Mouse (Mus musculus): ENCODE measurements around the gene Lrrc4b. TPM values are rescaled to one million over a fixed set of nuclear protein-coding genes. Genes with fewer than 3 reads are reported as not detected.

Gene Lrrc4b
- polyA plus RNA-seq, 1 experiment from 2014 or later = 0.36 TPM

- no peaks in the 10 kb centered on the region for H3K9me3 ChIP-seq (ENCODE audit: control insufficient read depth, low read length)
- H3K4me1 ChIP-seq (replicated peaks; ENCODE audit: control insufficient read depth, insufficient read depth, low read length) = no peaks in the 10 kb centered on the region
- no peaks in the 10 kb centered on the region for H3K36me3 ChIP-seq (ENCODE audit: control insufficient read depth, insufficient read depth, low read length)
- no peak overlapping the region for H3K4me3 ChIP-seq (ENCODE audit: low read length)
- 59% methylated on average over 6 of the region's 6 CpGs for WGBS
- no peak overlapping the region for H3K9ac ChIP-seq (ENCODE audit: low read length)
- no peak overlapping the region for H3K4me2 ChIP-seq (ENCODE audit: low read depth, low read length)
- H3K27me3 ChIP-seq (ENCODE audit: control insufficient read depth, insufficient read depth, low read depth, low read length) = no peaks in the 10 kb centered on the region
- ATAC-seq (ENCODE audit: low read depth) = no peak
- H3K27ac ChIP-seq (ENCODE audit: low read length) = no peak overlapping the region
These were observed 27.1 kb upstream of the Lrrc4b start for GRCm38 (mm10) chr7:44401673-44402072.

GRCm38 (mm10) chr7:44405346-44406014 is 23.3 kb upstream of the Lrrc4b start:
- peak overlapping the region; percentile 51; the same call in 1 of the 2 replicates for H3K9ac ChIP-seq (ENCODE audit: low read length)
- H3K4me1 ChIP-seq (replicated peaks; ENCODE audit: control insufficient read depth, insufficient read depth, low read length) = no peaks in the 10 kb centered on the region
- peak overlapping the region; percentile 40 for H3K4me3 ChIP-seq (ENCODE audit: low read length)
- no peaks in the 10 kb centered on the region for H3K36me3 ChIP-seq (ENCODE audit: control insufficient read depth, insufficient read depth, low read length)
- H3K9me3 ChIP-seq (ENCODE audit: control insufficient read depth, low read length) = no peaks in the 10 kb centered on the region
- peak overlapping the region; percentile 65 for H3K4me2 ChIP-seq (ENCODE audit: low read depth, low read length)
- H3K27ac ChIP-seq (ENCODE audit: low read length) = no peak overlapping the region
- H3K27me3 ChIP-seq (ENCODE audit: control insufficient read depth, insufficient read depth, low read depth, low read length) = no peaks in the 10 kb centered on the region
- 2% methylated on average over 27 of the region's 27 CpGs for WGBS
- peak; percentile 96 for ATAC-seq (ENCODE audit: low read depth)

- under 1% methylated on average over 5 of the region's 5 CpGs for WGBS
- Histone ChIP-seq H3K36me3 (ENCODE audit: control insufficient read depth, insufficient read depth, low read length) (no peaks in the 10 kb centered on the region), H3K27me3 (ENCODE audit: control insufficient read depth, insufficient read depth, low read depth, low read length) (no peaks in the 10 kb centered on the region), H3K4me1 (replicated peaks; ENCODE audit: control insufficient read depth, insufficient read depth, low read length) (no peaks in the 10 kb centered on the region), H3K4me2 (ENCODE audit: low read depth, low read length) (no peak overlapping the region; the same call in 1 of the 2 replicates), H3K4me3 (ENCODE audit: low read length) (no peak overlapping the region; the same call in 1 of the 2 replicates), H3K27ac (ENCODE audit: low read length) (no peak overlapping the region), H3K9ac (ENCODE audit: low read length) (no peak overlapping the region), H3K9me3 (ENCODE audit: control insufficient read depth, low read length) (no peaks in the 10 kb centered on the region)
- ATAC-seq (ENCODE audit: low read depth) = no peak
These were observed 22.8 kb upstream of the Lrrc4b start for GRCm38 (mm10) chr7:44406015-44406355.

GRCm38 (mm10) chr7:44411144-44411543 is 17.7 kb upstream of the Lrrc4b start:
- H3K4me1 ChIP-seq (replicated peaks; ENCODE audit: control insufficient read depth, insufficient read depth, low read length) = peaks cover 3% of the 10 kb centered on the region; the same call in 1 of the 2 replicates
- 76% methylated on average over 4 of the region's 4 CpGs for WGBS
- H3K36me3 ChIP-seq (ENCODE audit: control insufficient read depth, insufficient read depth, low read length) = no peaks in the 10 kb centered on the region
- no peak overlapping the region for H3K9ac ChIP-seq (ENCODE audit: low read length)
- H3K4me2 ChIP-seq (ENCODE audit: low read depth, low read length) = no peak overlapping the region
- no peak overlapping the region for H3K27ac ChIP-seq (ENCODE audit: low read length)
- no peak for ATAC-seq (ENCODE audit: low read depth)
- no peak overlapping the region for H3K4me3 ChIP-seq (ENCODE audit: low read length)
- no peaks in the 10 kb centered on the region for H3K27me3 ChIP-seq (ENCODE audit: control insufficient read depth, insufficient read depth, low read depth, low read length)
- no peaks in the 10 kb centered on the region for H3K9me3 ChIP-seq (ENCODE audit: control insufficient read depth, low read length)

GRCm38 (mm10) chr7:44413307-44413706 is 15.5 kb upstream of the Lrrc4b start:
- H3K36me3 ChIP-seq (ENCODE audit: control insufficient read depth, insufficient read depth, low read length) = no peaks in the 10 kb centered on the region
- peaks cover 3% of the 10 kb centered on the region; the same call in 1 of the 2 replicates for H3K4me1 ChIP-seq (replicated peaks; ENCODE audit: control insufficient read depth, insufficient read depth, low read length)
- H3K9ac ChIP-seq (ENCODE audit: low read length) = no peak overlapping the region
- H3K4me3 ChIP-seq (ENCODE audit: low read length) = no peak overlapping the region
- 58% methylated on average over 6 of the region's 6 CpGs for WGBS
- H3K4me2 ChIP-seq (ENCODE audit: low read depth, low read length) = no peak overlapping the region
- peak; percentile 86 for ATAC-seq (ENCODE audit: low read depth)
- no peak overlapping the region for H3K27ac ChIP-seq (ENCODE audit: low read length)
- H3K27me3 ChIP-seq (ENCODE audit: control insufficient read depth, insufficient read depth, low read depth, low read length) = no peaks in the 10 kb centered on the region
- H3K9me3 ChIP-seq (ENCODE audit: control insufficient read depth, low read length) = no peaks in the 10 kb centered on the region

- Histone ChIP-seq H3K4me1 (replicated peaks; ENCODE audit: control insufficient read depth, insufficient read depth, low read length) (peaks cover 8% of the 10 kb centered on the region), H3K27me3 (ENCODE audit: control insufficient read depth, insufficient read depth, low read depth, low read length) (peaks cover 48% of the 10 kb centered on the region), H3K36me3 (ENCODE audit: control insufficient read depth, insufficient read depth, low read length) (no peaks in the 10 kb centered on the region), H3K4me3 (ENCODE audit: low read length) (no peak overlapping the region), H3K9ac (ENCODE audit: low read length) (no peak overlapping the region), H3K27ac (ENCODE audit: low read length) (no peak overlapping the region), H3K9me3 (ENCODE audit: control insufficient read depth, low read length) (no peaks in the 10 kb centered on the region), H3K4me2 (ENCODE audit: low read depth, low read length) (no peak overlapping the region)
- 11% methylated on average over 8 of the region's 8 CpGs for WGBS
- ATAC-seq (ENCODE audit: low read depth) = no peak
These were observed 1.2 kb upstream of the Lrrc4b start for GRCm38 (mm10) chr7:44427666-44428065.

- peak overlapping the region; percentile 52 for H3K4me3 ChIP-seq (ENCODE audit: low read length)
- peak overlapping the region; percentile 73 for H3K4me2 ChIP-seq (ENCODE audit: low read depth, low read length)
- H3K27ac ChIP-seq (ENCODE audit: low read length) = no peak overlapping the region
- H3K9me3 ChIP-seq (ENCODE audit: control insufficient read depth, low read length) = no peaks in the 10 kb centered on the region
- peak; percentile 15; the same call in 1 of the 2 replicates for ATAC-seq (ENCODE audit: low read depth)
- H3K9ac ChIP-seq (ENCODE audit: low read length) = peak overlapping the region; percentile 45; the same call in 1 of the 2 replicates
- peaks cover 8% of the 10 kb centered on the region for H3K4me1 ChIP-seq (replicated peaks; ENCODE audit: control insufficient read depth, insufficient read depth, low read length)
- 2% methylated on average over 16 of the region's 38 CpGs for WGBS
- H3K36me3 ChIP-seq (ENCODE audit: control insufficient read depth, insufficient read depth, low read length) = no peaks in the 10 kb centered on the region
- H3K27me3 ChIP-seq (ENCODE audit: control insufficient read depth, insufficient read depth, low read depth, low read length) = peaks cover 48% of the 10 kb centered on the region
These were observed 457 bp upstream of the Lrrc4b start for GRCm38 (mm10) chr7:44428171-44428950.

GRCm38 (mm10) chr7:44429534-44430488 is 993 bp downstream of the Lrrc4b start:
- no peak overlapping the region for H3K27ac ChIP-seq (ENCODE audit: low read length)
- peak overlapping the region; percentile 73 for H3K4me2 ChIP-seq (ENCODE audit: low read depth, low read length)
- ATAC-seq (ENCODE audit: low read depth) = no peak
- H3K4me1 ChIP-seq (replicated peaks; ENCODE audit: control insufficient read depth, insufficient read depth, low read length) = peaks cover 8% of the 10 kb centered on the region
- 3% methylated on average over 31 of the region's 32 CpGs for WGBS
- H3K4me3 ChIP-seq (ENCODE audit: low read length) = peak overlapping the region; percentile 52
- no peaks in the 10 kb centered on the region for H3K36me3 ChIP-seq (ENCODE audit: control insufficient read depth, insufficient read depth, low read length)
- H3K9me3 ChIP-seq (ENCODE audit: control insufficient read depth, low read length) = no peaks in the 10 kb centered on the region
- no peak overlapping the region for H3K9ac ChIP-seq (ENCODE audit: low read length)
- peaks cover 48% of the 10 kb centered on the region for H3K27me3 ChIP-seq (ENCODE audit: control insufficient read depth, insufficient read depth, low read depth, low read length)
